Mouse (Mus musculus) right cerebral cortex, adult 18-20 months (tissue): ENCODE data around the gene Cdkn1a.
A peak's percentile ranks its signal among the peaks of the same experiment; 100 is the strongest.
"Not testable (repeated sequence)": the region's sequence is repeated elsewhere in the genome, so short reads cannot be mapped to it uniquely, and the experiment has no call there.

Experiments used
- DNase-seq: peaks from one replicate; pipeline ENCODE4 v3.0.0; 2022; ENCODE audit warnings: mixed read lengths

Cdkn1a gene

GRCm38 (mm10) chr17:29059581-29059980, 31.2 kb upstream of the Cdkn1a start:
- DNase-seq: no peak

GRCm38 (mm10) chr17:29060946-29061345, 29.8 kb upstream of the Cdkn1a start:
- no peak for DNase-seq

GRCm38 (mm10) chr17:29062119-29063035, 28.4 kb upstream of the Cdkn1a start:
- no peak for DNase-seq

- DNase-seq: no peak
Observed at GRCm38 (mm10) chr17:29063121-29063987, 27.4 kb upstream of the Cdkn1a start.

GRCm38 (mm10) chr17:29063988-29064285, 26.8 kb upstream of the Cdkn1a start:
- DNase-seq: no peak

GRCm38 (mm10) chr17:29065245-29065940, 25.4 kb upstream of the Cdkn1a start:
- DNase-seq: no peak

GRCm38 (mm10) chr17:29065971-29066370, 24.8 kb upstream of the Cdkn1a start:
- DNase-seq: no peak

- not testable (repeated sequence) for DNase-seq
Observed at GRCm38 (mm10) chr17:29067416-29067815, 23.4 kb upstream of the Cdkn1a start.

GRCm38 (mm10) chr17:29067847-29068246, 22.9 kb upstream of the Cdkn1a start:
- no peak for DNase-seq

GRCm38 (mm10) chr17:29069063-29069462, 21.7 kb upstream of the Cdkn1a start:
- DNase-seq: no peak

GRCm38 (mm10) chr17:29071820-29072219, 19.0 kb upstream of the Cdkn1a start:
- DNase-seq: no peak

- no peak for DNase-seq
Observed at GRCm38 (mm10) chr17:29072701-29073307, 18.0 kb upstream of the Cdkn1a start.

- no peak for DNase-seq
Observed at GRCm38 (mm10) chr17:29073313-29073712, 17.5 kb upstream of the Cdkn1a start.

- no peak for DNase-seq
Observed at GRCm38 (mm10) chr17:29074085-29074484, 16.7 kb upstream of the Cdkn1a start.

- no peak for DNase-seq
Observed at GRCm38 (mm10) chr17:29076235-29076634, 14.5 kb upstream of the Cdkn1a start.

GRCm38 (mm10) chr17:29077786-29078509, 12.8 kb upstream of the Cdkn1a start:
- peak; percentile 64 for DNase-seq

GRCm38 (mm10) chr17:29078519-29079383, 12.0 kb upstream of the Cdkn1a start:
- peak; percentile 42 for DNase-seq

- no peak for DNase-seq
Observed at GRCm38 (mm10) chr17:29080758-29081617, 9.8 kb upstream of the Cdkn1a start.

- DNase-seq: peak; percentile 61
Observed at GRCm38 (mm10) chr17:29081618-29082381, 9.0 kb upstream of the Cdkn1a start.
